Mouse (Mus musculus) ES-Bruce4 (cell line): Measurements from ENCODE around the gene Myrip.

Experiments
- CTCF ChIP-seq: IDR thresholded peaks from one replicate; pipeline ENCODE4 v1.8.1; 2011; ENCODE audit warnings: low read depth, low read length
- EP300 ChIP-seq: IDR thresholded peaks from 2 replicates; pipeline ENCODE4 v1.6.1; 2011; ENCODE audit warnings: low read depth, low read length; ENCODE audit not compliant: insufficient read depth
- POLR2A ChIP-seq: IDR thresholded peaks from one replicate; pipeline ENCODE4 v1.8.1; 2011; ENCODE audit warnings: low read length; ENCODE audit not compliant: insufficient read depth

DNA sequence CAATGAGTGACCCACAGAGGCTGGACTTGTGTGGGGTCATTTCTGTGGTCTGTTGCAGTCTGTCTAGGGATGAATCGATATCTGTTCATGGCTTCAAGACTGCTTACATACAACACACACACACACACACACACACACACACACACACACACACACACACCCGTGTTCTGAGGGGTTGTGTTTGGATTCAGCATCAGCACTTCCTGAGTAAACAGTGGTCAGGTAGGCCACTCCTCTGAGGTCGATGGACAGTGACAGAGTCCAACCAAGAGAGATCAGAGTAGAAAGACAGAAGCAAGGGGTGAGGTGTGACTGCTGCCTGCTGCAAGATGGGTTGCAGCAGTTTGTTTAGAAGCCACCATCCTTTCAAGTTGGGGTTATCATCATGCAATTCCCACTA is 61.4 kb downstream of the Myrip start:
- no peak for TF ChIP-seq EP300
- TF ChIP-seq CTCF, result no peak
- no peak for TF ChIP-seq POLR2A
